1 mouse cellular context compared by ENCODE assay signal in the genomic region with DNA sequence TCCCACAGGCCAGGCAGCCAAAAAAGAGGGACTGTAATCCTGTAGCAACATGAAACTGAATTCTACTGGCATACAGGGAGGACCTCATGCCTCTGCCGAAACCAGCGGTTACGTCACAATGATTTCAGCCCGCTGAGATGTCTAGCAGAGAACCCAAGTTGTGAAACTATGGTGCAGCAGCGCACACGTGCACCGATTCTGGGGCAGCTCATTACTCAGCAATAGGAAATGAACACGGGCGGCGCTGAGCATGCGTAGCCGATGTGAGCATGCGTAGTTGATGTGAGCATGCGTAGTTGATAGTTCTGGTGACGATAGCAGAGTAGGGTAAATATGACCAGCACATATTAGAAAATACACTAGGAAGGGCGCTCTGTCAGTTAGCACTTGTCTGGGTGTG.
A peak's percentile ranks its signal among the peaks of the same experiment; 100 is the strongest.
TF ChIP-seq lines count a peak whose summit lies in the region.

No protein-coding gene starts in this region.

TF ChIP-seq in CH12.LX, 34 proteins besides CTCF, POLR2A, EP300 and RAD21 (continued from another document):
- TF ChIP-seq MXI1 (IDR thresholded peaks at IDR 0.05; ENCODE audit: low read depth, low read length) (peak; percentile 60; the same call in 1 of the 2 replicates), MAZ (IDR thresholded peaks at IDR 0.05; ENCODE audit: low read depth, low read length) (no peak), JUN (IDR thresholded peaks at IDR 0.05; ENCODE audit: insufficient read depth, low read depth, low read length) (no peak), HCFC1 (IDR thresholded peaks at IDR 0.05; ENCODE audit: low read depth, low read length) (no peak), NRF1 (IDR thresholded peaks at IDR 0.05; ENCODE audit: low read depth, low read length) (peak; percentile 85), E2F4 (IDR thresholded peaks at IDR 0.05; ENCODE audit: insufficient replicate concordance, low read depth, low read length) (no peak), TCF12 (IDR thresholded peaks at IDR 0.05; ENCODE audit: low read depth, low read length) (no peak), JUND (conservative IDR thresholded peaks at IDR 0.05; ENCODE audit: low read depth, low read length) (no peak), USF1 (IDR thresholded peaks at IDR 0.05; ENCODE audit: low read depth, low read length) (no peak), ETS1 (conservative IDR thresholded peaks at IDR 0.05; ENCODE audit: low read depth, low read length) (peak; percentile 41), MEF2A (IDR thresholded peaks at IDR 0.05; ENCODE audit: borderline replicate concordance, low read depth, low read length) (no peak), IRF4 (IDR thresholded peaks at IDR 0.05; ENCODE audit: low read depth, low read length) (0 out of 2 replicates have a peak, but pooled peaks have one; percentile 20), SMC3 (IDR thresholded peaks at IDR 0.05; ENCODE audit: low read depth, low read length) (no peak), ZKSCAN1 (IDR thresholded peaks at IDR 0.05; ENCODE audit: borderline replicate concordance, low read depth, low read length) (no peak), ZMIZ1 (IDR thresholded peaks at IDR 0.05; ENCODE audit: low read depth, low read length) (no peak), USF2 (conservative IDR thresholded peaks at IDR 0.05; ENCODE audit: low read depth, low read length) (no peak), CHD2 (IDR thresholded peaks at IDR 0.05; ENCODE audit: low read length) (no peak), CHD1 (IDR thresholded peaks at IDR 0.05; ENCODE audit: low read depth, low read length) (no peak), MYC (IDR thresholded peaks at IDR 0.05; ENCODE audit: low read depth, low read length) (peak; percentile 82), TBP (conservative IDR thresholded peaks at IDR 0.05; ENCODE audit: low read depth, low read length) (no peak), MAFK (IDR thresholded peaks at IDR 0.05; ENCODE audit: insufficient replicate concordance, low read length) (peak; percentile 9; the same call in 1 of the 2 replicates), POLR2AphosphoS2 (IDR thresholded peaks at IDR 0.05; ENCODE audit: low read depth, low read length) (no peak), PAX5 (IDR thresholded peaks at IDR 0.05; ENCODE audit: low read length) (no peak), SIN3A (IDR thresholded peaks at IDR 0.05; ENCODE audit: low read length) (no peak), NELFE (IDR thresholded peaks at IDR 0.05; ENCODE audit: low read depth, low read length) (no peak)
TF ChIP-seq in CH12.LX: peak in this region for 9.
